Mouse (Mus musculus): Measurements from ENCODE around the gene Ydjc. TPM values are rescaled to one million over a fixed set of nuclear protein-coding genes. Genes with fewer than 3 reads are reported as not detected.
A peak's percentile ranks its signal among the peaks of the same experiment; 100 is the strongest.

Gene Ydjc
- polyA plus RNA-seq, 1 experiment from 2014 or later, result 43.7 TPM

DNA sequence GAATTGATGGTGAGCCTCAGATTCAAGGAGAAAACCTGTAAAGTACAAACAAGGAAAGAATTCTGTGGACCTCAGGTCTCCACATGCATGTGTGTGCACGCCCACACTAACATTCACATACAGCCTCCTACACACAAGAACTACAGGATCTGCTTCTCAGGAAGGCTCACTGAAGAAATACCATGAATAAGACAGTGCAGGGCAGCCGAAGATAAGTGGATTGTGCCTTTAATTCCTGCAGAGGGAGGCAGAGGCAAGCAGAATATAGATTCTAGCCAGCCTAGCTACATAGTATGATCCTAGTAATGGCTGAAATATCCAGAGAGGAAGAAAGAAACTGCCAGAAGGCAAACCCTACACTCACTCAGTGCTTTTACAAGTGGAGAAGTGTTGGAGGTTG is 57.6 kb downstream of the Ydjc start:
- Histone ChIP-seq H3K9me3 (no peaks in the 10 kb centered on the region), H3K9ac (no peak overlapping the region), H3K27me3 (replicated peaks) (peaks cover 3% of the 10 kb centered on the region; the same call in 1 of the 2 replicates), H3K4me2 (no peak overlapping the region), H3K27ac (no peak overlapping the region), H3K4me1 (peaks cover 16% of the 10 kb centered on the region), H3K4me3 (no peak overlapping the region), H3K36me3 (replicated peaks) (no peaks in the 10 kb centered on the region)
- peak; percentile 61; the same call in 1 of the 2 replicates for ATAC-seq (replicated peaks)
- WGBS, result 59% methylated on average over 2 of the region's 2 CpGs

DNA sequence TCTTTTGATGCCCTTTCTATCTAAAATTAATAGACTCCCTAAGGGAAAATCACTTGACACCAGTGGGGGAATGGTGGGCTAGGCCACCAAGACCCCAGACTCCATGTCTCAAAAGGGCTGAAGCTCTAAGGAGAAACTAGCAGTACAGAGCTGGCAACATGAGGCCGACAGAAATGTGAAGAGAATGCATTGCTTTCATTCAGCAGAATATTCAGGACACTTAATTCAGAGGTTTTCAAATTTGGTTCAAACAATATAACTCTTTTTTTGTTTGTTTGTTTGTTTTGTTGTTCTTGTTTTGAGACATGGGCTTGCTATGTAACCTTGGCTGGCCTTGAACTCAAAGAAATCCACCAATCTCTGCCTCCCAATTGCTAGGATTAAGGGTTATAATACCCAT is 58.1 kb downstream of the Ydjc start, which contains the start of gene Ube2l3:
Ube2l3 (minus strand) TSS at position 101 of the 400 bp plus-strand sequence.
- peaks cover 3% of the 10 kb centered on the region; the same call in 1 of the 2 replicates for H3K27me3 ChIP-seq (replicated peaks)
- 89% methylated on average over 1 of the region's 1 CpGs for WGBS
- H3K4me3 ChIP-seq, result peak within 1 kb of the TSS; percentile 85
- H3K9ac ChIP-seq, result peak within 1 kb of the TSS; percentile 91; the same call in 1 of the 2 replicates
- H3K9me3 ChIP-seq, result no peaks in the 10 kb centered on the region
- no peaks in the 10 kb centered on the region for H3K36me3 ChIP-seq (replicated peaks)
- H3K27ac ChIP-seq, result no peak within 1 kb of the TSS; the same call in 1 of the 2 replicates
- peaks cover 16% of the 10 kb centered on the region for H3K4me1 ChIP-seq
- ATAC-seq (replicated peaks), result no peak
- peak within 1 kb of the TSS; percentile 75 for H3K4me2 ChIP-seq

DNA sequence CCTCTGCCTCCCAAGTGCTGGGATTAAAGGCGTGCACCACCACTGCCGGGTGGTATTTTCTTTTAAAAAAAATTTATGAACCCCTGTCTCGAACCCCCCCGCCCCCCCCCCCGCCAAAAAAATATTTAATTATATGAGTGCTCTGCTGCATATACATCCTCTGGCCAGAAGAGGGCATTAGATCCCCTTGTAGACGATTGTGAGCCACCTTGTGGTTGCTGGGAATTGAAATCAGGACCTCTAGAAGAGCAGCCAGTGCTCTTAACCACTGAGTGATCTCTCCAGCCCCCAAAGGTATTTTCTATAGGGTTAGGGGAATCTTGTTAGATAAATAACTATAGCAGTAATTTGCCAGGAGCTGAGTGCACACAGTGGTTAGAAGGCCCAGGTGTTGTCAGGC is 60.6 kb downstream of the Ydjc start:
- Histone ChIP-seq H3K4me3 (no peak overlapping the region), H3K4me1 (peaks cover 20% of the 10 kb centered on the region), H3K9ac (no peak overlapping the region), H3K27ac (no peak overlapping the region), H3K27me3 (replicated peaks) (peaks cover 3% of the 10 kb centered on the region; the same call in 1 of the 2 replicates), H3K9me3 (no peaks in the 10 kb centered on the region), H3K36me3 (replicated peaks) (no peaks in the 10 kb centered on the region), H3K4me2 (no peak overlapping the region)
- no peak for ATAC-seq (replicated peaks)
- WGBS, result 2% methylated on average over 6 of the region's 6 CpGs

DNA sequence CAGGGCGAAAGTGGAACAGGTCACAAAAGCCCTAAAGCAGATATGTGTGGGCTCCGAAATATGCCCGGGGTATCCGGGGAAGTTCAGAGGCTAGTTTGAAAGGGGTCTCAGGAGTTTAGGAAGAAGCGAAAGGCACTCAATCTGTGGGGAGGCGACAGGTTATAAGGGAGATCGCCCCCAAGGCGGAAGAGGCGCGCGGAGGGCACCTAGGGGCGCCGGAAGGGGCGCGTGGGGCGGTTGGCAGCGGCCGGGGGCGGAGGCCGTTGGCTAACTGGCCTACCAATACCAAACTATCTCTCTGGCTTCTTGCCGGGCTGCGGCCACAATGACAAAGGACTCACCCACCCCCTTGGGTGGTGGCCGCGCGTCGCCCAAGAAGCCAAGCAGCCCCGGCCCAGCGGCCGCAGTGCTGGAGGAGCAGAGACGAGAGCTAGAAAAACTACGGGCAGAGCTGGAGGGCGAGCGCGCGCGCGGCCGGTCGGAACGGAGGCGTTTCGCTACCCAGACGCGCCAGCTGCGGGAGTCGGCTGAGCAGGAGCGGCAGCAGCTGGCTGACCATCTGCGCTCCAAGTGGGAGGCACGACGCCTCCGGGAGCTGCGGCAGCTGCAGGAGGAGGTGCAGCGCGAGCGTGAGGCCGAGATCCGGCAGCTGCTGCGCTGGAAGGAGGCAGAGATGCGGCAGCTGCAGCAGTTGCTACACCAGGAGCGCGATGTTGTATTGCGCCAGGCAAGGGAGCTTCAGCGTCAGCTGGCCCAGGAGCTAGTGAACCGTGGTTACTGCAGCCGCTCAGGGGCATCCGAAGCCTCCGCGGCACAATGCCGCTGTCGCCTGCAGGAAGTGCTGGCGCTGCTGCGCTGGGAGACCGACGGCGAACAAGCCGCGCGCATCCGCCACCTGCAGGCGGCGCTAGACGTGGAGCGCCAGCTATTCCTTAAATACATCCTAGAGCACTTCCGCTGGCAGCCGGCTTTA is 64.3 kb downstream of the Ydjc start, which contains the start of gene Rimbp3:
Rimbp3 (plus strand) TSS at position 215 of the 973 bp plus-strand sequence.
- peak within 1 kb of the TSS; percentile 65 for H3K4me3 ChIP-seq

DNA sequence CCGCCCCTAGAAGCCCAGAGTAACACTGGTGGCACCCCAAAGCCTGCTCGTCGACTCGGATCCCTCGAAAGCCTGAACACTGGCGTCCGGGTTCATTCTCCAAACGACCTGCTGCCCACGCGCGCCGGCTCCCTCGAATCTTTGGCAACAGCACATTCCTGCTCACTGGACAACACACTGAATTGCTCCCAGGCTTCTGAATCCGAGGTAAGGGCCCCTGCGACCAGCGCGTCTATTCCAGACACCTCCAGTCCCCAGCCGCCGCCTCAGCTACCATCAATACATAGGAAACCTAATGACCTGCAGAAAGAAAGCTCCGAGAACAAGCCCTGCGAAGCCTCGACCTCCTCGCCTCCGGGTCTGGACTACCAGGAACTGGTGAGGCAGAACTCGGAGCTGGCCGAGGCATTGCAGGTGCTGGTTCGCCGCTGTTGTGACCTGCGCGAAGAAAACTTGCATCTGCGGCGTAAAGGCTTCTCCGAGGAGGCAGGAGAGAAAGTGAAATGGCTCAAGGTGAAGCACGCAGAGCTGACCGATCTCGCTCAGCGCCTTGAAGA is 65.1 kb downstream of the Ydjc start:
- Histone ChIP-seq H3K9me3 (no peaks in the 10 kb centered on the region), H3K9ac (peak overlapping the region; percentile 72), H3K4me3 (peak overlapping the region; percentile 65), H3K4me1 (peaks cover 25% of the 10 kb centered on the region), H3K4me2 (peak overlapping the region; percentile 97), H3K27me3 (replicated peaks) (peaks cover 3% of the 10 kb centered on the region; the same call in 1 of the 2 replicates), H3K36me3 (replicated peaks) (no peaks in the 10 kb centered on the region), H3K27ac (peak overlapping the region; percentile 92)
- 1% methylated on average over 37 of the region's 37 CpGs for WGBS
- ATAC-seq (replicated peaks), result peak; percentile 34

More for the DNA sequence above, 64.3 kb downstream of the Ydjc start, which contains the start of gene Rimbp3:
- peak; percentile 85 for ATAC-seq (replicated peaks)
- H3K27me3 ChIP-seq (replicated peaks), result peaks cover 3% of the 10 kb centered on the region; the same call in 1 of the 2 replicates
- peaks cover 25% of the 10 kb centered on the region for H3K4me1 ChIP-seq
- WGBS, result under 1% methylated on average over 85 of the region's 85 CpGs
- H3K36me3 ChIP-seq (replicated peaks), result no peaks in the 10 kb centered on the region
- H3K4me2 ChIP-seq, result peak within 1 kb of the TSS; percentile 97
- H3K9me3 ChIP-seq, result no peaks in the 10 kb centered on the region
- peak within 1 kb of the TSS; percentile 72 for H3K9ac ChIP-seq
- H3K27ac ChIP-seq, result peak within 1 kb of the TSS; percentile 92

MicroRNAs within 50 kb of the gene (microRNA counts, 519-probe panel; counts per million panel counts)
- 3,686 counts per million, percentile 84 among the panel's probes with 10 or more counts for microRNA mmu-miR-130b
- 2,981 counts per million, percentile 67 among the panel's probes with 10 or more counts for microRNA mmu-miR-301b

Small RNA genes lying within 50 kb of the gene (microRNA-seq; reads per million reads assigned to microRNA genes)
- gene Mir130b, result 6,299 reads per million, percentile 93 among the genes with 10 or more reads in this experiment
- gene Mir301b, result 159 reads per million, percentile 59 among the genes with 10 or more reads in this experiment

Other genes starting within 250 kb of the Ydjc start
- gene Ppm1f, start 248.2 kb upstream of the Ydjc start, polyA plus RNA-seq (2015; fragmentation: Nextera tagmentation; extraction: Ambion mirVana), result 29.6 and 30.7 TPM in 2 replicates
- gene Mapk1, start 161.2 kb upstream of the Ydjc start, polyA plus RNA-seq (2015; fragmentation: Nextera tagmentation; extraction: Ambion mirVana), result 180 and 182 TPM in 2 replicates
- 167 and 172 TPM in 2 replicates for gene Ypel1, start 74.9 kb upstream of the Ydjc start, polyA plus RNA-seq (2015; fragmentation: Nextera tagmentation; extraction: Ambion mirVana)
- 146 and 156 TPM in 2 replicates for gene Ppil2, start 33.4 kb upstream of the Ydjc start, polyA plus RNA-seq (2015; fragmentation: Nextera tagmentation; extraction: Ambion mirVana)
- gene 2610318N02Rik, start 19.5 kb upstream of the Ydjc start, polyA plus RNA-seq (2015; fragmentation: Nextera tagmentation; extraction: Ambion mirVana), result 15.2 and 15.6 TPM in 2 replicates
- 29.8 and 32.7 TPM in 2 replicates for gene Sdf2l1, start 12.2 kb upstream of the Ydjc start, polyA plus RNA-seq (2015; fragmentation: Nextera tagmentation; extraction: Ambion mirVana)
- gene Ccdc116, start 2.6 kb downstream of the Ydjc start, polyA plus RNA-seq (2015; fragmentation: Nextera tagmentation; extraction: Ambion mirVana), result 2.9 and 3.7 TPM in 2 replicates
- gene Ube2l3, start 58.0 kb downstream of the Ydjc start, polyA plus RNA-seq (2015; fragmentation: Nextera tagmentation; extraction: Ambion mirVana), result 262 and 275 TPM in 2 replicates
- 2.6 and 3.3 TPM in 2 replicates for gene Rimbp3, start 64.0 kb downstream of the Ydjc start, polyA plus RNA-seq (2015; fragmentation: Nextera tagmentation; extraction: Ambion mirVana)
- 11.1 and 11.6 TPM in 2 replicates for gene Hic2, start 89.0 kb downstream of the Ydjc start, polyA plus RNA-seq (2015; fragmentation: Nextera tagmentation; extraction: Ambion mirVana)
- 63.2 and 67.6 TPM in 2 replicates for gene Tmem191c, start 131.5 kb downstream of the Ydjc start, polyA plus RNA-seq (2015; fragmentation: Nextera tagmentation; extraction: Ambion mirVana)
- gene Serpind1, start 186.8 kb downstream of the Ydjc start, polyA plus RNA-seq (2015; fragmentation: Nextera tagmentation; extraction: Ambion mirVana), result 5.8 and 6.0 TPM in 2 replicates